Mouse (Mus musculus): ENCODE measurements around the gene Pxk.

DNA sequence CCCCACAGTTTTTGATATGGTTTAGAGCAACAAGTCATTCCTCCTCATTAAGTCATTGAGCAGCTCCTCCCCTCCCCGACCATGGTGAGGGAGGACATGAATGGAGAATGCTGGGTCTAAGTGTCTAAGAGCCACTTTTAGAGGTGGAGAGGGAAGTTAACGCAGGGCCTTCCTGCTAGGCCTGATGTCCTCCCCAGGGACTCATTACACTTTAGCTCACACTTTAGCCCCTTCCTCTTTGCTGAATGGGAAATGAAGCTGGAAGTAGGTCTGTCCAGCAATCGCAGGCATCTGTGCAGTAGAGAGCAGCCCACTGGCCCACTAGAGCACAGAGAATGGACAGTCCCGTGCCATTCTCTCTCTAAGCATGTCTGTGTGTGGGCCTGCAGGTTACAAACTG is 10.0 kb downstream of the Pxk start:
- no peak for TF ChIP-seq POLR2A (IDR thresholded peaks at IDR 0.05; ENCODE audit: borderline replicate concordance, extremely low read depth, insufficient read depth, insufficient read length, poor library complexity, severe bottlenecking)
- TF ChIP-seq CTCF (IDR thresholded peaks at IDR 0.05; ENCODE audit: borderline replicate concordance, extremely low read depth, insufficient read depth, insufficient read length) = no peak
